Mouse (Mus musculus) thymus, adult 2 months (tissue): Measurements from ENCODE around the gene Olfr175-ps1. TPM values are rescaled to one million over a fixed set of nuclear protein-coding genes. Genes with fewer than 3 reads are reported as not detected.

ENCODE experiments used
- DNase-seq: peaks from one replicate; pipeline ENCODE4 v3.0.0; 2021
- H3K27ac ChIP-seq: fragments of 200-500 bp; 2 replicates; pipeline ENCODE4 v1.5.1; 2012; ENCODE audit warnings: low read length, control low read depth; ENCODE audit not compliant: control insufficient read depth, insufficient read depth
- H3K27me3 ChIP-seq: fragments of 200-500 bp; 2 replicates; pipeline ENCODE4 v1.6.1; 2012; ENCODE audit warnings: mild to moderate bottlenecking, low read length, moderate library complexity, mixed read lengths; ENCODE audit not compliant: control insufficient read depth, insufficient read depth
- H3K36me3 ChIP-seq: fragments of 200-500 bp; 2 replicates; pipeline ENCODE4 v1.6.1; 2012; ENCODE audit warnings: mild to moderate bottlenecking, low read length, moderate library complexity; ENCODE audit not compliant: control insufficient read depth, insufficient read depth
- H3K4me1 ChIP-seq: fragments of 200-500 bp; replicated peaks from 2 replicates; pipeline ENCODE4 v1.6.1; 2012; ENCODE audit warnings: low read length; ENCODE audit not compliant: control insufficient read depth, insufficient read depth
- H3K4me3 ChIP-seq: fragments of 200-500 bp; 2 replicates; pipeline ENCODE4 v1.5.1; 2012; ENCODE audit warnings: mild to moderate bottlenecking, low read length, control low read depth, moderate library complexity; ENCODE audit not compliant: control insufficient read depth, insufficient read depth
- CTCF ChIP-seq: fragments of 200-500 bp; IDR thresholded peaks from 2 replicates; pipeline ENCODE4 v1.5.1; 2012; ENCODE audit warnings: mild to moderate bottlenecking, control low read depth, low read length, moderate library complexity, borderline replicate concordance; ENCODE audit not compliant: control insufficient read depth, poor library complexity, insufficient read depth; ENCODE audit errors: extremely low read depth
- POLR2A ChIP-seq: fragments of 200-500 bp; IDR thresholded peaks from 2 replicates; pipeline ENCODE4 v1.6.1; 2012; ENCODE audit warnings: mild to moderate bottlenecking, low read length, control low read depth, moderate library complexity; ENCODE audit not compliant: control insufficient read depth, poor library complexity, insufficient read depth; ENCODE audit errors: extremely low read depth
- WGBS: fragments of 180-500 bp; shearing (Covaris S2); methylation state at CpG from one replicate; pipeline ENCODE4 v1.1.7; 2018; 5-methylcytosine and 5-hydroxymethylcytosine counted together
- polyA plus RNA-seq: library from polyadenylated mRNA; depleted of rRNA; stranded (reverse); fragments of >200 nt; gene quantifications from 2 replicates; pipeline ENCODE4 v1.2.3, GENCODE M21; 2012; rRNA removed

Olfr175-ps1 gene
- polyA plus RNA-seq = 0.18 and 0.19 TPM in 2 replicates

DNA sequence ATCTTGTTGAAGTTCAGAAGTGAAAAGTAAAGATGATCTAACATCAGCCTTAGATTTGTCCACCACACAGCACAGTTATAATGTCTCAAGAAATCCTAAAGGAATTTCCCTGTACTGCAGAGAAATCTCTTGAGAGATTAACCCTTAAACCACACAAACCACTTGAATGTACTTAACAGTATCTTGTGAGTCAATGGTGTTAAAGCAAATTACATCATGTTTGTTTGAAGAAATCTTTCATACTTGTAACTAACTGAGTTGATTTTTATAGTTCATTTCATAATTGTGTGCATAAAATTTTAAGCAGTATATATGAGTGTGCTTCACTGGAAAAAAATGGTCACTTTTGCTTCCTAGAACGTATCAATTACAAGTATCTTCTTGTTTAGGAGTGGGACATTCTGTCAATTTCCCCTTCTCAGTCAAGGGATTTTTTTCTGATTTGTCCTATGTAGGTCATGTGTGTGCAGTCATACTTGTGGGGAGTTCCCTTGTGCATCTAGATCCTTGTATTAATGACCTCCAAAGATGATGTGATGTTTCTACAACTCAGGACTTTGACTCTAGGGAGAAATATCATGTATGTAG, at the start of gene Olfr175-ps1:
Gene Olfr175-ps1, minus strand, starts transcription at position 51 of the 588 bp plus-strand sequence.
- WGBS = 84% methylated on average over 1 of the region's 1 CpGs
- TF ChIP-seq CTCF (no peak), POLR2A (no peak)
- H3K27ac ChIP-seq = no peak within 1 kb of the TSS
- no peaks in the 10 kb centered on the region for H3K27me3 ChIP-seq
- H3K4me1 ChIP-seq = no peaks in the 10 kb centered on the region
- DNase-seq = no peak
- H3K4me3 ChIP-seq = no peak within 1 kb of the TSS
- H3K36me3 ChIP-seq = no peaks in the 10 kb centered on the region

DNA sequence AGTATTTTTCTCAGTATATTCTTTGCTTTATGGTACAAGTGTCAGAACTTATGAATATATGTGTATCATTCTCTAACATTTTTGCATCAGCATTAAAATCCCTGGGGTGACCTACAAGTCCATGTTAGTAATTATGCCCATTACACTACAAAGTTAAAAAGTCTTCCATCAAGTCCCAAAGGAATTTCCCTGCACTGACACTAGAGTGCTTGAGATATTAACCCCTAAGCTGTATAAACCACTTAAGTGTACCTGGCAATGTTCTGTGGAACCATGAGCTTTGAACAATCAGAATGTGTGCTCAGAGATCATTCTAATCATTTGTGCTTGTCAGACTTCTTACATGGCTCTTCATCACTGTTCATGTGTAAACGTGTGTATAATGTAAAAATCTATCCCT, 48.1 kb upstream of the Olfr175-ps1 start, which contains the start of gene Olfr177:
Gene Olfr177, minus strand, starts transcription at position 101 of the 400 bp plus-strand sequence.
- TF ChIP-seq POLR2A (no peak), CTCF (no peak)
- H3K27ac ChIP-seq = no peak within 1 kb of the TSS
- WGBS = 80% methylated on average over 1 of the region's 1 CpGs
- no peaks in the 10 kb centered on the region for H3K4me1 ChIP-seq
- H3K4me3 ChIP-seq = no peak within 1 kb of the TSS
- no peaks in the 10 kb centered on the region for H3K27me3 ChIP-seq
- H3K36me3 ChIP-seq = no peaks in the 10 kb centered on the region
- DNase-seq = no peak

DNA sequence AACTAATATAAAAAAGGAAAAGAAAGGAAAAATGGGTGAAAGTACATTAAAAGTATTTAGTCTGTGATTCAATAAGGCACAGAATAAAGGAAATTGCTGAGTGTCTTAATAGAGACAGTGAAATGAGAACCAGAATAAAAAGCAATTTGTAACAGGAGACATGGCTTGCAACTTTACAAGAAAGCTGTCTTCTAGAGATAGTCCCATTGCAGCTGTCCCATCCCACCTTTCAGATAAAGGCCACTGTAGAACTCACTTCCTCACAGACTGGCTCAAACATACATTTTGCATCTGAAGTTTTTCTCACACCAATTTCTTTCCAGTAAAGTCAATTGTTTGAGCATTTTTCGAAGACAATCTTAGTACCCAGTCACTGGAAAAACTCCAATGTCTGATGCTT, 34.9 kb upstream of the Olfr175-ps1 start:
- no peaks in the 10 kb centered on the region for H3K36me3 ChIP-seq
- H3K27me3 ChIP-seq = no peaks in the 10 kb centered on the region
- H3K27ac ChIP-seq = no peak overlapping the region
- TF ChIP-seq POLR2A (no peak), CTCF (no peak)
- no peak for DNase-seq
- no peak overlapping the region for H3K4me3 ChIP-seq
- WGBS = 63% methylated on average over 1 of the region's 1 CpGs
- no peaks in the 10 kb centered on the region for H3K4me1 ChIP-seq

DNA sequence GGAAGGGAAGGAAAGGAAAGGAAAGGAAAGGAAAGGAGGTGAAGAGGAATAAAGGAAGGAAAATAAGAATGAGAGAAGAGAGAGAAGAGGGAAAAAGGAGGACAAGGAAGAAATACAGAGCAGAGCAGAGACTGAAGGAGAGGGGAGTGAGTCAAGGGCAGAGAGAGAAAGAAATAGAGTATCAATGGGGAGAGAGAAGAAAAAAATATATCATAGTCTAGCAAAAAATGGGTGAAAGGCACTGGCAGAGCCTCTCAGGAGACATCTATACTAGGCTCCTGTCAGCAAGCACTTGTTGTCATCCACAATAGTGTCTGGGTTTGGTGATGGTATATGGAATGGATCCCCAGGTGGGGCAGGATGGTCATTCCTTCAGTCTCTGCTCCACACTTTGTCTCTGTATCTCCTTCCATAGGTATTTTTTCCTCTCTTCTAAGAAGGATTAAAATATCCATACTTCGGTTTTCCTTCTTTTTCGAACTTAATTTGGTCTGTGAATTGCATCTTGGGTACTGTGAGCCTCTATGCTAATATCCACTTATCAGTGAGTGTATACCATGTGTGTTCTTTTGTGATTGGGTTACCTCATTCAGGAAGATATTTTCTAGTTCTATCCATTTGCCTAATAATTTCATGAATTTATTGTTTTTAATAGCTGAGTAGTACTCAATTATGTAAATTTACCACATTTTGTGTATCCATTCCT, 33.6 kb upstream of the Olfr175-ps1 start:
- WGBS = 90% methylated on average over 2 of the region's 2 CpGs

DNA sequence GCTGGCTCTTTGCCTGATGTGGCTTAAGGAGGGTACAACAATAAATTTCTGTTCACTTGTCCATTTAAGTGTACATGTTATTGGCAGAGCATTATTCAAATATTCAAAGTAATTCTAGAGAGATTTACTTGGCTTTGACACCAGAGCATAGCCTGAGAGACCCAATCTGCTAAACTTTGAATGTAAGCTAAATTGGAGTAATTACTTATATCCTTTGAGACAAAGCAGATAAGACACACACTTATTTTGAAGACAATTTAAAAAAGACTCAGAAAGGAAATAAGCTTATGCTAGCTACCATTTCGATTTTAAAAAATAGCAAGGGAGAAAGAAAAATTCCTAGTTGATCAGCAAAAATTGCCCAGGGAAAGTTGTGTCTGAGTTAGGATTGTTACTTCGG, 26.4 kb downstream of the Olfr175-ps1 start, which contains the start of gene Olfr173:
Gene Olfr173, minus strand, starts transcription at position 101 of the 400 bp plus-strand sequence.
- TF ChIP-seq POLR2A (no peak), CTCF (no peak)
- no peak for DNase-seq
- 78% methylated on average over 2 of the region's 2 CpGs for WGBS
- no peak within 1 kb of the TSS for H3K27ac ChIP-seq
- no peaks in the 10 kb centered on the region for H3K36me3 ChIP-seq
- no peaks in the 10 kb centered on the region for H3K4me1 ChIP-seq
- H3K27me3 ChIP-seq = no peaks in the 10 kb centered on the region
- no peak within 1 kb of the TSS for H3K4me3 ChIP-seq

More for the DNA sequence above, 33.6 kb upstream of the Olfr175-ps1 start:
- Histone ChIP-seq H3K36me3 (no peaks in the 10 kb centered on the region), H3K27ac (no peak overlapping the region), H3K4me1 (no peaks in the 10 kb centered on the region), H3K4me3 (no peak overlapping the region), H3K27me3 (no peaks in the 10 kb centered on the region)
- DNase-seq = no peak
- no peak for TF ChIP-seq CTCF
- TF ChIP-seq POLR2A = no peak

Other genes with a start within 250 kb of the Olfr175-ps1 start
- not detected in 2 replicates for gene Gm813, start 209.8 kb downstream of the Olfr175-ps1 start, polyA plus RNA-seq
- not detected in 2 replicates for gene E330017A01Rik, start 188.0 kb downstream of the Olfr175-ps1 start, polyA plus RNA-seq
- gene Cpox, start 156.5 kb downstream of the Olfr175-ps1 start, polyA plus RNA-seq = 14.1 and 16.9 TPM in 2 replicates
- 0.17 and 0.24 TPM in 2 replicates for gene Gpr15, start 107.7 kb downstream of the Olfr175-ps1 start, polyA plus RNA-seq
- gene Cldnd1, start 98.9 kb downstream of the Olfr175-ps1 start, polyA plus RNA-seq = 47.4 and 51.4 TPM in 2 replicates
- gene Olfr172, start 63.6 kb downstream of the Olfr175-ps1 start, polyA plus RNA-seq = not detected in 2 replicates
- not detected in 2 replicates for gene Olfr173, start 26.5 kb downstream of the Olfr175-ps1 start, polyA plus RNA-seq
- not detected in 2 replicates for gene Olfr177, start 48.0 kb upstream of the Olfr175-ps1 start, polyA plus RNA-seq
- not detected in 2 replicates for gene Olfr178, start 65.3 kb upstream of the Olfr175-ps1 start, polyA plus RNA-seq
- not detected in 2 replicates for gene Olfr181, start 102.0 kb upstream of the Olfr175-ps1 start, polyA plus RNA-seq
- not detected in 2 replicates for gene Olfr180, start 102.6 kb upstream of the Olfr175-ps1 start, polyA plus RNA-seq
- not detected in 2 replicates for gene Olfr183, start 168.6 kb upstream of the Olfr175-ps1 start, polyA plus RNA-seq
- gene Olfr186, start 203.5 kb upstream of the Olfr175-ps1 start, polyA plus RNA-seq = not detected in 2 replicates
- gene Olfr187, start 213.0 kb upstream of the Olfr175-ps1 start, polyA plus RNA-seq = not detected in 2 replicates